Mouse (Mus musculus) regulatory T cell (primary cell): ENCODE measurements at regions not wholly inside any gene's neighbourhood (a gene's known extent, or its start where the extent isn't known, plus 50 kb on each side); places are given as distances from the start of the nearest gene placed in this dataset.
"Not testable (repeated sequence)": the region's sequence is repeated elsewhere in the genome, so short reads cannot be mapped to it uniquely, and the experiment has no call there.

Experiments
- in situ Hi-C: fragments of 300-600 bp; cut with MboI, MseI; formaldehyde crosslinking; loops from one replicate; pipeline ENCODE4 v1.15.1; 2025; ENCODE audit warnings: high pct_unique_total_duplicates

DNA sequence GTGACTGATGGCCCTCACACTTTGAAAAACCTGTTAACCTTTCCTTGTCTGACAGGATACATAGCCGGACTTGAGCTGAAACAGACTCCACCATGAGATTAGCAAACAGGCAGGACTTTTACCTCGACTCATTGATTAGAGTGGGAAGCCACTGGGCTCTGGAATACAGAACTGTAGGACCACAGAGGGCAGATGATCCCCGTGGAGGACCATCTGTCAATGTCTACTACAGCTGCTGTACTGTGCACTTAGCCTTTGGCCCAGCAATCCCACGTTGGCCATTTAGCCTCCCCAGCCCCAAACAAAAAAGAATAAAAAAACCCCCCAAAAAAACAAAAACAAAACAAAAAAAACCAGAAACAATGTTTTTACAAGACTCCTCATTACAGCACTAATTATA lies 103.9 kb upstream of the Dazl start:
- in situ Hi-C loops = no loop called here

DNA sequence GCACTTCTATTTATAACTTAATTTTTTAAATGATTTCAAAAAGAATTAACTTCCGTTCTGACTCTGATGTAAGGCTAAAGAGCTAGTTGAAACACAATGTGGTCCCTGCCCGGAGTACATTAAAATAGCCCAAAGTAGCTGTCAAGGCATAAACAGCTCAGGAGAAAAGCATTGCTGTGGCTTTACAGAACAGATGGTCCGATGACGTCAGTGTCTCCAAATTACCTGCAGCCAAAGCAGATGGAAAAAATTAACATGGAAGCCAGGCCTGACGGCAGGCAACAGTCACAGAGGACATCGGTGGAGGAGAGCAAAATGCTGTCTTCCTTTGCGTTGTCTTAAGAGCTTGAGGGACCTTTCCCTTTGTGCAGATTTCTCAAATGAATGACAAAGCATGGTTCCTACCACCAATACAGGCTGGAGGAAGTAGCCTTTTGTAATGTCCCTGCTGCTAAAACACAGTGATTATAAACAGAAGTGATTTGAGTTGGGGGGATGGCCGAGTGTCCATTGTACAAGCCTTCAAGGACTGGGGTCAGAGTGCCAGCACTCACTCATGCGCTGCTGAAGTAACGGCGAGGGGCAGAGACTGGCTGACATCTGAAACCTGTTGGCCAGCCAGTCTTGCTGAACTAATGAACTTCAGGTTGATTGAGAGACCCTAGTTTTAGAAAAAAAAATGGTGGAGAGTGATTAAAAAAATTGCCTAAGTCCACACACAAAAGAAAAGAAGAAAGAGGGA lies 101.8 kb upstream of the Plcl2 start:
- in situ Hi-C loops = no loop called here

DNA sequence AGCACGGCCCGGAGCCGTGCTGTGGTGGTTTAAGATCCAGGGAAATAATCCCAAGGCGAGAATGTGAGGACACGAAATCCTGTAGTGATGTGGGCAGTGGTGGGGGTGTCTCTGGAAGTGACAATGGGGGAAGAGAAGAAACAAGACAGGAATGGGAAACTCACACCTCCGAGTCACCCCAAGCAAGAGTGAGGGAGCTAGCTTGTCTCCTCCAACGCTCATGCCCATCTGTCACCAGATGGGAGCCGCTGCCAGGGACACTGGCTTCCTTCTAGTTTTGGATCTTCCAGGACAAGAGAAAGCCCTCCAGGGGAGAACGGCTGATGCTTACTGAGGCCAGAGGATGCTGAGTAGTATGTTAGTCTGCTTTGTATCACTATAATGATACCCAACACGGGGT lies 100.6 kb upstream of the Plcl2 start:
- in situ Hi-C loops = no loop called here

DNA sequence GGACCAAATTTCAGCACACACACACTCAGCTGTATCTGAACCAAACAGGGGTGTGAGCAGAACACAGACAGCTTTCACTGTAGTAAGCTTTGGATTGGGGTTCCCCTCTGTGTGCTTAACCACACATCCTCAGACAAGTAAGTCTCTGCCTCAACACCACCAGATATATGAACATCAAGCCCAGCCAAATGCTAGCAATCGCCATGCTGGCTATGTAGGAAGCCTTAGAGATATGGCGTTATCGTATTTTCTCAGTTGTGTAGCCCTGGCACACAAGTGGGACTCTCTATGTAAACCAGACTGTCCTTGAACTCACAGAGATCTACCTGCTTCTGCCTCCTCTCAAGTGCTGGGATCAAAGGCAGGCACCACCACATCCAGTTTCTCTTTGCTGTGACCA lies 99.9 kb upstream of the Plcl2 start:
- in situ Hi-C loops = no loop called here

DNA sequence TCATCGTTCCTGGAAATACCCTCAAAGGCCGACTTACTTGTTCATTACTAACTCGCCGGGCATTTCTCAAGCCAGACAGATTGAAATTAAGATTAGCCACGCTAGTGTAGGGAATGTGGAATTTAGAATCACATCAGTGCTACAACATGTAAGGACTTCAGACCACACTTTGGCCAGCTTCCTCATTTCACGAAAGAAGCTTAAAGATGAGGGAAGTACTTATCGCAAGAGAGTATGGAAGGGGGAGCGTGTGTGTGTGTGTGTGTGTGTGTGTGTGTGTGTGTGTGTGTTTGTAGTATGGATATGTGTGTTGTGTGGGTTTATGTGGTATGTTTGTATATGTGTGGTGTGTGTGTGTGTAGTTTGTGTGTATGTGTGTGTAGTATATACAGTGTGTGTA lies 99.3 kb upstream of the Plcl2 start:
- in situ Hi-C loops = no loop called here

DNA sequence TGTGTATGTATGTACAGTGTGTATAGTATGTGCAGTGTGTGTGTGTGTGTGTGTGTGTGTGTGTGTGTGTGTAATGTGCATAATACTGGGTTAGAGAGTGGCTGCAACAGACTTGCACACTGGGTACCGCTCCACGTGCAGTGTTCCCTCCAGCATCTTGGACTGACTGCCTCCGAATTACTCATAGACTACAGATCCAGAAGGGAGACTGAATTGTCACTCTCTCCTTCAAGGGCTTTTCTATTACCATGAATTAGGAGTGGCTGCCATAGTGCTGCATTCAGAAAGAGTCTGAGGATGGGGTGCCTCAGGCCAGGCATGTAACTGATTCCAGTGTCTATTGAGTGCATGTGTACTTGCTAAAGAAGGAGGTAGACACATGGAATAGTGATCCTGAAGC lies 98.9 kb upstream of the Plcl2 start:
- in situ Hi-C loops = no loop called here

DNA sequence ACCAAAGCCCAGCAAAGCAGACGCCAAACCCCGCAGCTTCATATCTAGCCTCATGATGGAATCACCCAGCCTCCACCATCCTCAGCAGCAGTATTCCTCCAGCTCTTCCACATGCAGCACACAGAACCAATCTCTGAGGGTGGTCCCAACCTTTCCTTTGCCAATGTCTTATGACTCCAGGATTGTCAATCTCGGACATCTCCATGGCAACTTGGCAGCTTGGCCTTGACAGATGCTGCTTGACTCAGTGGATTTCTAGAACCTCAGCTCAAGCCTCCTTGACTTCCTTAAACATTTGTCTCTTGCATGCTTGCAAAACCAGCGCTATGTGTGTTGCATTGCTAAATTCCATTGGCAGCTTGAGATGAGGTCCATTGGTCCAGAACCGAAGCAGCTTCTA lies 96.8 kb upstream of the Plcl2 start:
- in situ Hi-C loops = no loop called here

DNA sequence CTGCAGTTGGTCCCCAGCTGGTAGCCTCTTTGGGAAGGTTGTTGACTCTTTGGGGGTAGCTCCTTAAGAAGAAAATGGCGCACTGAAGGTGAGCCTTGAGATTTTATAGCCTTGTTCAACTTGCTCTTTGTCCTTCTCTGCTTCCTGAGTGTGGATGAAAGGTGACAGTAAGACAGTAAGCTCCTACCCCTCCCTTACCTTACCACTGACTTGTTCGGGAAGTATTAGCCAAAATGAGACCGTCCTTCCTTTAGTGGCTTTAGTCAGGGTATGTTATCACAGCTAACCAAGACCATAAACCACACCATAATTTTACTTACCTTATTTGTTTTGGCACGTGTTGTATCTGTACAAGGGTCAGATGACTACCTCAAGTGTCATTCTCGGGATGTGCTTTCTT lies 95.3 kb upstream of the Plcl2 start:
- in situ Hi-C loops = no loop called here

DNA sequence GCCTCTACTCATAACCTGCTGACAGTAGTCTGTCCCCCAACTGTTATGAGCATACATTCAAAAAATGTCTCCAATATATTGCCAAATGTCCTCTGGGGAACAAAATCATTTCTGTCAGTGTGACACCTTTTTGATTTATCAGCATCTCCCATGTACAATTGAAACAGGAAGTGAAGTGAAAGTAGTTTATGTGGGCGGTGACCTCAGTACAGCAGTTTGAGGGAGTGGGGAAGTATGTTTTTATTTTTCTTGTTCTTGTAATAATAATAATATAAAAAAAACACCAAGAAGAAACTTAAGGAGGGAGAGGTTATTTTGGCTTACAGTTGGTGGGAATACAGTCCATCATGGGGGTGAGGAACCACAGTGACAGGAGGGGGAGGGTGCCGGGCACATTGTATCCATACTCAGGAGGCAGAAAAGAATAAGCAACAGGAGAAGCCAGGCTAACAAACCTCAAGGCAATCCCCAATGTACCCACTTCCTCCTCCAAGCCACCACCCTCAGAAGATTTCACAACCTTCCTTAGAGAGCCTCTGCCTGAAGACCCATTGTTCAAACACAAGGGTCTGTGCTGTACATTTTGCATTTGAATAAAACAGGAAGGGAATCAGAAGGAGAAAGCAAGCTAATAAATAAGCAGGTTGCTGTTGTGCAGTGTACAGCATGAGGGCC lies 93.7 kb upstream of the Plcl2 start:
- in situ Hi-C loops = no loop called here

DNA sequence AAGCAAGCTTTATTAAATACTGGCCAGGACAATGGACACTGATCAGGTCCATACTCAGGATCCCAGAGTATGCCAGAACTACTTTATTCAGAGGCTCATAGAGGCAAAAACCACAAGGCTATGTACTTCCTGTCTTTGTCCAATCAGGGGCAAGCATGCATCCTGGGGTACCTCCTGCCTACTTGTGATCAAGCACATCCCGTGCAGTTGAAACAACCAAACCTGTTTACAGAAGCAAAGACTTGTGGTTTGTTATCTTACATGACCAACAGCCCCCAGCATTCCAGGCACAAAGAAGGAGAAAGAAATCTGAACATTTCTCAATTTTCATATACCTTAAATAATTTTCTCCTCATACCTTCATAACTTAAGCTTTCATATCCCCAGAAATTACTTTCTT lies 93.1 kb upstream of the Plcl2 start:
- in situ Hi-C loops = no loop called here

DNA sequence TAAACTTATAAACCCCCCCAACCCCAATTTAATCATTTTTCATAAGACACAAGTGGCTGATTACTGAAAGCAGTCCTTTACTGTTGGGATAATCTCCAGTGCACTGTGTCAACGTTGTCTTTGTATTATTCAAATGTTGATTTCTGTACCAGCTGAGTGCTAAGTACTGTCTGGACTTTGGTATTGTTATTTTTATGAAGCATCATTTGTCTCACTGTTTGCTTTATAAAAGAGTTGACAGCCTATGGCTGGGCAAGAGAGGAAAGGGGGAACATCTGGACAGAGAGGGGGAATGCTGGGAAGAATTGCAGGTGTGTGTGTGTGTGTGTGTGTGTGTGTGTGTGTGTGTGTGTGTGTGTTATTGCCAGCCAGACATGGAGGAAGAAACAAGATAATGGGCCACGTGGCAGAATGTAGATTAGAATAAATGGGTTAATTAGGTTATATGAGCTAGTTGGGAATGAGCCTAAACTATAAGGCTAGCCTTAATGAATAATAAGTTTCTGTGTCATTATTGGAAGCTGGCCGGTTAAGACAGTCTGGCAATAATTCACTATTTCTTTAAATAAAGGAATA lies 92.6 kb upstream of the Plcl2 start:
- in situ Hi-C loops = no loop called here

DNA sequence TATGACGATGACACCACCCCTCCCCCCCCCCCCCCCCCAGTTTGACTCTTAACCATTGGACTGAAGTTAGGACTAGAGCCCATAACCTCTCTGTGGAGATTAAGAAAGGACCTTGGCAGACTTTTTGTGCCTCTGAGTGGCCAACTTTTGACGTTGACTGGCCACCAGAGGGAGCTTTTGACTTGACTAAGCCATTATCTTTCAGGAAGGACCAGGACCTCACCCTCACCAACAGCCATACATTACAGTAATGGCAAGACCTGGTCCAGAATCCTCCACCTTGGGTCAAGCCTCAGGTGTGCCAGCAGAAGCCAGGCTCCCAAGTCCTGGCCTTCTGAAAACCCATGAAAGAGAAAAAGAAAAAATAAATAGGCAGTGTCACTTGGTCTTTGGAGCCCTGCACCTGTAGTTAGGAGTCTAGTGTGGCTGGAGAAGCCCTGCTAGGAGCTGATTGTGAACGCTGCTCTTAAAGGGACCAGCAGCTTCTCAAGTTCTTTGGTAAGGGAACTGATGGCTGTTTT lies 90.3 kb upstream of the Plcl2 start:
- in situ Hi-C loops = no loop called here

DNA sequence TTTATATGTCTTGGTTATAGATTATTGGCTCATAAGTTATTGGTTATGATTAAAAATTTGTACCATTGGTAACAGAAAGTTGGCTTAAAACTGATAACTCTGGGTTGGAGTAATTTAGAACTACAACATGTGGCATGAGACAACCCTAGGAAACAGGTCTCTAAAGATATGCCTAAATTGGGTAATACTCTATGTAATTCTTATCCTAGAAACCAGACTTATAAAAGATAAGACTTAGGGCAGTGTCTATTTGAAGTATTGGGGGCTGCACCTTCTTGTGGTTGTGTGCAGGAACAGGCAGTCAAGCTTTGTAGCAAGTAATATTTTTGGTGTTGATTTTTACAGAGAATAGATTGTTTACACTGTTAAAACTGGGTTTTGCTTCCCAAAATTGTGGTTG lies 89.7 kb upstream of the Plcl2 start:
- in situ Hi-C loops = not testable (repeated sequence)

DNA sequence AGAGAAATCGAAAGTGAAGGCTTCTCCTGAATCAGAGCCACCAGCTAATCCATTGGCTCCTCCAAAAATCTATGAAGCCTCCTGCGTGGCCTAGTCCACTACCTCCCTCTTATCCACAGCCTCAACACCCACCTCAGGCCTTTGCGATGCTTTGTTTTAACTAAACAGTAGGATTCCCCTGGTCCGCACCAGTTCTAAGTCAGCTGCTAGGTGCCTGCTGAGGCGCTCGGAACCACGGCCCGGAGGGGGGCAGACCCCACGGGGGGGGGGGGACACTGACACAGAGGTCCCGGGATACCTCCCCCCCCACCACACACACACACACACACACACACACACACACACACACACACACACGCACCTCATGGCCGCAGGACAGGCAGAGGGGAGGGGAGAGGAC lies 89.2 kb upstream of the Plcl2 start:
- in situ Hi-C loops = loop anchor here (5.0 kb wide), 1 partner anchor 372 kb away; no protein-coding TSS in a partner anchor

DNA sequence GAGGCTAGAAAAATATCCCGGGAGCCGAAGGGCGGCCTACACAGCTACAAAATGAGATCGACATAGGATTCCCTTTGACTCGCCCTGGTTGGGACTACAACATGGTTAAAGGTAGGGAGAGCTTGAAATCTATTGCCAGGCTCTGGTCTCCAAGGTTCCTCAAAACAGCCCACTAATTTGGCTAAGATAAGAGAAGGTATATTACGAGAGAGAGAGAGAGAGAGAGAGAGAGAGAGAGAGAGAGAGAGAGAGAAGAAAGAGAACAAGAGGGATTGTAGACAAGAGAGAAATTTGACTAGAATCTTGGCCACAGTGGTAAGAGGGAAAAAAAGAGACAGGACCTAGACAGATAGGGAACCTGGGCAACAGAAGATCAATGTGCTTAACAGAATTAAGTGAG lies 88.5 kb upstream of the Plcl2 start:
- in situ Hi-C loops = loop anchor here (5.0 kb wide), 1 partner anchor 372 kb away; no protein-coding TSS in a partner anchor

DNA sequence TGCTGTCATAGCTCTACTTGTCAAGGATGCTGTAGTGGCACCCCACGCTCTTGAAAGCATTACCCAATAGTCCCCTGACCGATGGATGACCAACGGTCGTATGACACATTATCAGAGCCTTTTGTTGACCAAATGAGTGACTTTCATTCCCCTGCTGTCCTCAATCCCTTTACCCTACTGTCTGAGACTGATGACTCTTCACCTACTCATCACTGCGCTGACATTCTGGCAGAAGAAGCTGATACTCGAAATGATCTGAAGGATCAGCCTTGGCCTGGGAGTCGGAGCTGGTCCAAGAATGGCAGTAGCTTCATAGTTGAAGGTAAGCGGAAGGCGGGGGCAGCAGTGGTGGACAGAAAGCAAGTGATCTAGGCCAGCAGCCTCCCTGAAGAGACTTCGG lies 87.7 kb upstream of the Plcl2 start:
- in situ Hi-C loops = loop anchor here (5.0 kb wide), 1 partner anchor 371 kb away; no protein-coding TSS in a partner anchor

DNA sequence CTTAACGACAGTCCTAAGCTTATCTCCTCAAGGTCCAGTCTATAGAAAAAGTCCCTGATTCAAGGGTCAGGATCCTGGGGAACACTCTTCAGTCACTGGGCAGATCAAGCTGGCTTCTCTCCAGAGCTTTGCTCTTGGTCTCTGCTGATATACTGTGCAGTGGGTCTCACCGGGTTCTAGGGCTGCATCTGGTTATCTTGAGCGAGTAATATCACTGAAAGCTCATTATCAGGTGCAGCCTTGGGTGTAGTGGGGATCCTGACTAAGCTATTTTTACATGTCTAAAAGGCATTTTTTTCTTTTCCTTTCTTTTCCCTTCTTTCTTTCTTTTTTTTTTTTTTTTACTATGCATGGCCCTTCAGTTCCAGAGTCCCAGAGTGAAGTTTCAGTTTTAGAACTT lies 84.1 kb upstream of the Plcl2 start:
- in situ Hi-C loops = no loop called here

DNA sequence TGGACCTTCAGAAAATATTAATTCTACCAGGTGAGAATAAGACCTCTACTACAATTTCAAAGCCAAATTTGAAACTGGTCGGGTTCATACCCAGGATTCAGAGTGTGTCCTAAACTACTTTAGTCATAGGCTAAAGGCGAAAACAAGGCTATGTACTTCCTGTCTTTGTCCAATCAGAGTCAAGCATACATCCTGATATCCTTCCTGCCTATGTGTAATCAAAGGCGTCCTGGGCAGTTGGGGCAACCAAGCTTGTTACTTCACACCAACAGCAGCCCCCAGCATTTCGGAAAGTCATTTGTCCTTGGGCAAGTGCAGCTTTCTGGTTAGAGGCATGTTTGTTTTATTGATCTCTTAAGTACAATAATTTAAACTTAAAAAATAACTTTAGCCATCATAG lies 83.7 kb upstream of the Plcl2 start:
- in situ Hi-C loops = no loop called here

DNA sequence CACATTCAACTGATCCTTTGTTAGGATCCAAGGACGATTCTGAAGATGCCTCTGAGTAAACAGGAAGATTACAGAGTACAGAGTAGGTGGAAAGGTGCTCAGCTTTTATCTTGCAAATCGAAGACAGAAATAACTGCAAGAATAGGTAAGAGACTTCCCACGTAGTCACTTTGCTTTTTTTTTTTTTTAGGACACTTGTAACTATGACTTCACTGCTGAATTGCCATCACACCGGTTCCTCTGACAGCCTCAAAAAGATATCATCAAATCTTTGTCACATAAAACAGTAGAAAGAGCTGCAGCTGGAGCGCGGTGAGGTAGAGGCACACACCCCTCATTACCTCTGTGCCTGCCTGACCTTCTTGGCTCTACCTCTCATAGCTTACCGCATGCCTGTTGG lies 83.1 kb upstream of the Plcl2 start:
- in situ Hi-C loops = no loop called here

DNA sequence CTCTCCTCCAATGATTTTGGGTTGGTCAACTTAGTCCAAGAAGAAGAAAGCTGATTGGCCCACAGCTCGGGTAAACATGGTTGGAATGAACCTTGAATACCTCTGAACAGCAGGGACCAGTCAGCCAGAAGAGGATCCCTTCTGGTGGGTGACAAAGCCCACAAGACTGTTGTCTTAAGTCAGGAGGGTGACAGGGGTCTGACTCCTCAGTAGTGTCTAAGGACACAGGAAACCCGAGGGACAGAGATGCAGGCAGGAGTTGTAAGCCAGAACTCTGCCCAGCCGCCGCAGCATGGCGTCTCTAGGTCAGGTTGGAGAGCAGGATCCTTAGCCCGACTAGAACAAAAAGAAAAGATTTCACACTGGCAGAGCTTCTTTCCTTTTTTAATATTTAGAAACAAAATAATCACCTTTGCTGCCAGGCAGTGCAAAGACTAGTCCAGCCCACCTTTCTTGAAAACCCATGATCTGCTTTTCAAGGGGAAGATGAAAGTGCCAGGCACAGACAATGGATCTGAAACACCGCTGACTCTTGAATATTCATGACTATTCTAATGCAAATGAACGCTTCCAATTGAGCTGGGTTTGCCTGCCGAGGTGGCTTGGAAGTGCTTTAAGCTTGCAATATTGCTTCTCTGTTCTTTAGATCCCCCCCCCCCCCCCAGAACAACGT lies 81.7 kb upstream of the Plcl2 start:
- in situ Hi-C loops = no loop called here

DNA sequence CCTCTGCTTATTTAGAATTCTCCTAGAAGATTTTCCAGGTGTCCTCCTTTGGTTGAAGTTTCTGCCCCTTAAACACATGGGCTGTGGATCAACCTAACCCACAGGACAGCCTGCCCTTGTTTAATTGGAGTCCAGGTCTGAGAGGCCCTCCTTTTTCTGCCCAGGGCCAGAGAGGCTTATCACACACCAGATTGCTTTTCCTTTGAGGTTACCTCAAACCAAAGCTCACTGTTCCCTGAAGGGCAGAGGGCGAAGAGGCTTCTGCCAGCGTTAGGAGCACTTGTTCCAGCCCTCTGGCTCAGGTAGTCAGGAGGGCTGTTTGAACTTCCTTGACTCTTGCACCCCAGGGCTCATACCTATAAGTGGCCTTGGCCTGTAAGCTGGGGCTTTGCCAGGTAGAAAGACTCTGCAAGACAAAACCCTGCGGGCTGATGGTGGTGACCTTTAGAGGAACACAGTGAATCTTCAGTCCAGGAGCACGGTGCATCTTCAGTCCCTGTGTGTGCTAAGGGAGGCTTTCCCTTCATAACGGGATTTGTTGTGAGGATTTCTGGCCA lies 81.1 kb upstream of the Plcl2 start:
- in situ Hi-C loops = no loop called here

DNA sequence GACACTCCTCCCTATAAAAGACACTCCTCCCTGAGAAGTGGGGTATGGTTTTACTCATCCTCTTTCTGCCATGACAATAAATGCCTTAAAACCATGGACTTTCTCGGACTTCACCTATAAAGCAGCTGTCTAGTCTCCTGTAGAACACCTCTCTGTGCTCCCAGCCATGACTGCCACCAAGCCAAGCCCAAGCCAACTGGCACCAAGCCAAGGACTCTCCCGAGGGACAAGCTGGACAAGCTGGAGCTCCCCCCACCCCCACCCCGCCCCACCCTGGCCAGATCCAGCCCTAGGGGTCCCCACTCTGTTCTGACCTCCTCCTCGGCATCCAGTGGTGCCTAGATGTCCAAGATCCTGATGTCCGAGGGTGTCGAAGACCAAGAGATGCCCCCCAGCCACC lies 76.6 kb upstream of the Plcl2 start:
- in situ Hi-C loops = no loop called here
